Mouse (Mus musculus): ENCODE measurements around the gene Rhobtb1. TPM values are rescaled to one million over a fixed set of nuclear protein-coding genes. Genes with fewer than 3 reads are reported as not detected.

Rhobtb1 gene
- polyA plus RNA-seq, 1 experiment: 4.6 TPM

- Histone ChIP-seq H3K4me3 (ENCODE audit: insufficient read depth, low read length) (no peak overlapping the region), H3K27ac (ENCODE audit: insufficient read depth, low read length) (no peak overlapping the region), H3K4me1 (ENCODE audit: control insufficient read depth, insufficient read depth, low read length) (no peaks in the 10 kb centered on the region)
- TF ChIP-seq POLR2A (IDR thresholded peaks at IDR 0.05; ENCODE audit: extremely low read depth, insufficient read depth, low read length) (no peak), CTCF (IDR thresholded peaks at IDR 0.05; ENCODE audit: extremely low read depth, insufficient read depth, low read length) (peak; percentile 90)
These were observed 169.7 kb downstream of the Rhobtb1 start for GRCm38 (mm10) chr10:69320667-69321518.

- no peak overlapping the region for H3K4me3 ChIP-seq (ENCODE audit: insufficient read depth, low read length)
- H3K27ac ChIP-seq (ENCODE audit: insufficient read depth, low read length): no peak overlapping the region
- H3K4me1 ChIP-seq (ENCODE audit: control insufficient read depth, insufficient read depth, low read length): no peaks in the 10 kb centered on the region
- TF ChIP-seq CTCF (IDR thresholded peaks at IDR 0.05; ENCODE audit: extremely low read depth, insufficient read depth, low read length) (no peak), POLR2A (IDR thresholded peaks at IDR 0.05; ENCODE audit: extremely low read depth, insufficient read depth, low read length) (no peak)
These were observed 170.3 kb downstream of the Rhobtb1 start for GRCm38 (mm10) chr10:69321519-69322035.

GRCm38 (mm10) chr10:69323986-69324385, 172.8 kb downstream of the Rhobtb1 start:
- Histone ChIP-seq H3K4me3 (ENCODE audit: insufficient read depth, low read length) (no peak overlapping the region), H3K4me1 (ENCODE audit: control insufficient read depth, insufficient read depth, low read length) (no peaks in the 10 kb centered on the region), H3K27ac (ENCODE audit: insufficient read depth, low read length) (no peak overlapping the region)
- TF ChIP-seq CTCF (IDR thresholded peaks at IDR 0.05; ENCODE audit: extremely low read depth, insufficient read depth, low read length) (no peak), POLR2A (IDR thresholded peaks at IDR 0.05; ENCODE audit: extremely low read depth, insufficient read depth, low read length) (no peak)

- no peak overlapping the region for H3K4me3 ChIP-seq (ENCODE audit: insufficient read depth, low read length)
- H3K27ac ChIP-seq (ENCODE audit: insufficient read depth, low read length): no peak overlapping the region
- no peak for TF ChIP-seq POLR2A (IDR thresholded peaks at IDR 0.05; ENCODE audit: extremely low read depth, insufficient read depth, low read length)
- no peak for TF ChIP-seq CTCF (IDR thresholded peaks at IDR 0.05; ENCODE audit: extremely low read depth, insufficient read depth, low read length)
- no peaks in the 10 kb centered on the region for H3K4me1 ChIP-seq (ENCODE audit: control insufficient read depth, insufficient read depth, low read length)
These were observed 173.6 kb downstream of the Rhobtb1 start for GRCm38 (mm10) chr10:69324816-69325215.

GRCm38 (mm10) chr10:69326433-69326832, 175.2 kb downstream of the Rhobtb1 start:
- no peak for TF ChIP-seq POLR2A (IDR thresholded peaks at IDR 0.05; ENCODE audit: extremely low read depth, insufficient read depth, low read length)
- TF ChIP-seq CTCF (IDR thresholded peaks at IDR 0.05; ENCODE audit: extremely low read depth, insufficient read depth, low read length): no peak
- Histone ChIP-seq H3K27ac (ENCODE audit: insufficient read depth, low read length) (no peak overlapping the region), H3K4me3 (ENCODE audit: insufficient read depth, low read length) (no peak overlapping the region), H3K4me1 (ENCODE audit: control insufficient read depth, insufficient read depth, low read length) (no peaks in the 10 kb centered on the region)

GRCm38 (mm10) chr10:69327362-69327761, 176.1 kb downstream of the Rhobtb1 start:
- H3K4me1 ChIP-seq (ENCODE audit: control insufficient read depth, insufficient read depth, low read length): no peaks in the 10 kb centered on the region
- H3K27ac ChIP-seq (ENCODE audit: insufficient read depth, low read length): no peak overlapping the region
- no peak overlapping the region for H3K4me3 ChIP-seq (ENCODE audit: insufficient read depth, low read length)
- TF ChIP-seq POLR2A (IDR thresholded peaks at IDR 0.05; ENCODE audit: extremely low read depth, insufficient read depth, low read length) (no peak), CTCF (IDR thresholded peaks at IDR 0.05; ENCODE audit: extremely low read depth, insufficient read depth, low read length) (no peak)

- TF ChIP-seq POLR2A (IDR thresholded peaks at IDR 0.05; ENCODE audit: extremely low read depth, insufficient read depth, low read length) (no peak), CTCF (IDR thresholded peaks at IDR 0.05; ENCODE audit: extremely low read depth, insufficient read depth, low read length) (no peak)
- H3K4me3 ChIP-seq (ENCODE audit: insufficient read depth, low read length): no peak overlapping the region
- no peak overlapping the region for H3K27ac ChIP-seq (ENCODE audit: insufficient read depth, low read length)
- H3K4me1 ChIP-seq (ENCODE audit: control insufficient read depth, insufficient read depth, low read length): no peaks in the 10 kb centered on the region
These were observed 176.9 kb downstream of the Rhobtb1 start for GRCm38 (mm10) chr10:69328029-69328655.

GRCm38 (mm10) chr10:69328656-69329046, 177.4 kb downstream of the Rhobtb1 start:
- H3K4me1 ChIP-seq (ENCODE audit: control insufficient read depth, insufficient read depth, low read length): no peaks in the 10 kb centered on the region
- TF ChIP-seq CTCF (IDR thresholded peaks at IDR 0.05; ENCODE audit: extremely low read depth, insufficient read depth, low read length): no peak
- no peak for TF ChIP-seq POLR2A (IDR thresholded peaks at IDR 0.05; ENCODE audit: extremely low read depth, insufficient read depth, low read length)
- no peak overlapping the region for H3K27ac ChIP-seq (ENCODE audit: insufficient read depth, low read length)
- H3K4me3 ChIP-seq (ENCODE audit: insufficient read depth, low read length): no peak overlapping the region

GRCm38 (mm10) chr10:69331231-69331630, 180.0 kb downstream of the Rhobtb1 start:
- TF ChIP-seq CTCF (IDR thresholded peaks at IDR 0.05; ENCODE audit: extremely low read depth, insufficient read depth, low read length): no peak
- TF ChIP-seq POLR2A (IDR thresholded peaks at IDR 0.05; ENCODE audit: extremely low read depth, insufficient read depth, low read length): no peak
- Histone ChIP-seq H3K4me1 (ENCODE audit: control insufficient read depth, insufficient read depth, low read length) (no peaks in the 10 kb centered on the region), H3K4me3 (ENCODE audit: insufficient read depth, low read length) (no peak overlapping the region), H3K27ac (ENCODE audit: insufficient read depth, low read length) (no peak overlapping the region)

Measured in cortical plate, adult 2 months (tissue).